Comparison of ENCODE assay signal across 9 mouse cellular contexts in genomic region chr12:17035128-17035527, GRCm38 (mm10). TPM values are rescaled to one million over a fixed set of nuclear protein-coding genes. Genes with fewer than 3 reads are reported as not detected.
A peak's percentile ranks its signal among the peaks of the same experiment; 100 is the strongest.
DNase-seq lines count a peak whose midpoint lies in the region; ATAC-seq and TF ChIP-seq lines count a peak whose summit lies in the region.
"Had no signal": no experiment of that assay in that cellular context is flagged by ENCODE, and none has a peak within 500 bp of the region (broad histone marks: within the 10 kb centered on the region; RNA-seq: fewer than 3 reads in every experiment).

No protein-coding gene starts in this region.

- peak; percentile 31 to 51 for DNase-seq in CD8-positive naive resting alpha-beta T cell, adult 2 months (ENCODE audit: low read depth in 2 of 2, low spot score in 2 of 2)
- DNase-seq in MN1 (ENCODE audit: low spot score) = peak; percentile 48
- DNase-seq in induced T-regulatory cell, adult 2 months (ENCODE audit: low read depth) = peak; percentile 77
- DNase-seq in spleen, postnatal 36 days (ENCODE audit: low spot score in 2 of 2) = peak; percentile 38 to 50

- no peak overlapping the region for H3K9ac ChIP-seq in intestine, postnatal 0 days (ENCODE audit: low read depth, low read length)
- H3K9ac ChIP-seq in intestine, embryonic 16.5 days (ENCODE audit: low read depth, low read length) = no peak overlapping the region
- H3K9ac ChIP-seq in hindbrain, embryonic 13.5 days = no peak overlapping the region
- H3K9ac ChIP-seq in forebrain, embryonic 15.5 days (replicated peaks) = no peak overlapping the region

- no peak overlapping the region for H3K27ac ChIP-seq in intestine, postnatal 0 days (ENCODE audit: low read depth, low read length)
- H3K27ac ChIP-seq in intestine, embryonic 16.5 days (ENCODE audit: low read length) = no peak overlapping the region
- H3K27ac ChIP-seq in hindbrain, embryonic 13.5 days = no peak overlapping the region
- H3K27ac ChIP-seq in forebrain, embryonic 15.5 days (replicated peaks) = no peak overlapping the region

- H3K4me1 ChIP-seq in intestine, postnatal 0 days (replicated peaks; ENCODE audit: control insufficient read depth, insufficient read depth, low read length) = no peaks in the 10 kb centered on the region
- no peaks in the 10 kb centered on the region for H3K4me1 ChIP-seq in intestine, embryonic 16.5 days (ENCODE audit: control insufficient read depth, insufficient read depth, low read length)
- H3K4me1 ChIP-seq in hindbrain, embryonic 13.5 days (replicated peaks) = peaks cover 16% of the 10 kb centered on the region
- H3K4me1 ChIP-seq in forebrain, embryonic 15.5 days = peaks cover 19% of the 10 kb centered on the region

- WGBS in intestine, postnatal 0 days = 71% methylated on average over 2 of the region's 2 CpGs
- 65% methylated on average over 2 of the region's 2 CpGs for WGBS in intestine, embryonic 16.5 days
- 64% methylated on average over 2 of the region's 2 CpGs for WGBS in hindbrain, embryonic 13.5 days
- 71% methylated on average over 2 of the region's 2 CpGs for WGBS in forebrain, embryonic 15.5 days

- no peak for ATAC-seq in intestine, postnatal 0 days
- no peak for ATAC-seq in intestine, embryonic 16.5 days
- no peak for ATAC-seq in hindbrain, embryonic 13.5 days (ENCODE audit: low FRiP score)
- ATAC-seq in forebrain, embryonic 15.5 days (replicated peaks) = no peak

- no peaks in the 10 kb centered on the region for H3K36me3 ChIP-seq in intestine, postnatal 0 days (ENCODE audit: control insufficient read depth, insufficient read depth)
- no peaks in the 10 kb centered on the region for H3K36me3 ChIP-seq in intestine, embryonic 16.5 days (ENCODE audit: control insufficient read depth, insufficient read depth, low read length)
- H3K36me3 ChIP-seq in hindbrain, embryonic 13.5 days = no peaks in the 10 kb centered on the region
- H3K36me3 ChIP-seq in forebrain, embryonic 15.5 days = no peaks in the 10 kb centered on the region

- peak; percentile 62 for TF ChIP-seq CTCF in intestine, postnatal 0 days (IDR thresholded peaks at IDR 0.05; ENCODE audit: low read depth)

- no peak overlapping the region for H3K4me2 ChIP-seq in intestine, postnatal 0 days (replicated peaks; ENCODE audit: low read depth)
- H3K4me2 ChIP-seq in intestine, embryonic 16.5 days (ENCODE audit: low read depth, low read length) = no peak overlapping the region
- no peak overlapping the region for H3K4me2 ChIP-seq in hindbrain, embryonic 13.5 days
- no peak overlapping the region for H3K4me2 ChIP-seq in forebrain, embryonic 15.5 days (replicated peaks)

- no peaks in the 10 kb centered on the region for H3K27me3 ChIP-seq in intestine, postnatal 0 days (replicated peaks; ENCODE audit: control insufficient read depth, insufficient read depth, low read length)
- H3K27me3 ChIP-seq in intestine, embryonic 16.5 days (replicated peaks; ENCODE audit: control insufficient read depth, insufficient read depth, low read length) = no peaks in the 10 kb centered on the region
- 0 out of 2 replicates have a peak, but pooled peaks cover 14% of the 10 kb centered on the region for H3K27me3 ChIP-seq in hindbrain, embryonic 13.5 days
- H3K27me3 ChIP-seq in forebrain, embryonic 15.5 days = no peaks in the 10 kb centered on the region

- no peaks in the 10 kb centered on the region for H3K9me3 ChIP-seq in intestine, postnatal 0 days (ENCODE audit: control insufficient read depth)
- H3K9me3 ChIP-seq in intestine, embryonic 16.5 days (ENCODE audit: control insufficient read depth, low read length) = no peaks in the 10 kb centered on the region
- H3K9me3 ChIP-seq in hindbrain, embryonic 13.5 days = no peaks in the 10 kb centered on the region
- H3K9me3 ChIP-seq in forebrain, embryonic 15.5 days = no peaks in the 10 kb centered on the region

- no peak overlapping the region for H3K4me3 ChIP-seq in intestine, postnatal 0 days (ENCODE audit: low read depth, low read length)
- H3K4me3 ChIP-seq in intestine, embryonic 16.5 days (ENCODE audit: low read length) = no peak overlapping the region
- no peak overlapping the region for H3K4me3 ChIP-seq in hindbrain, embryonic 13.5 days
- no peak overlapping the region for H3K4me3 ChIP-seq in forebrain, embryonic 15.5 days

RNA-seq across cellular contexts. Expression of gene 2410004P03Rik, which starts 23.6 kb away (rescaled TPM):
- 0.12 and 0.18 TPM in 2 replicates for polyA plus RNA-seq in intestine, postnatal 0 days (2015; fragmentation: Nextera tagmentation; extraction: Ambion mirVana)
- polyA plus RNA-seq in intestine, embryonic 16.5 days (2015; fragmentation: Nextera tagmentation; extraction: Ambion mirVana) = 0.12 and 0.13 TPM in 2 replicates
- polyA plus RNA-seq in hindbrain, embryonic 13.5 days (2015; fragmentation: Nextera tagmentation; extraction: Ambion mirVana) = 3.0 and 4.8 TPM in 2 replicates
- polyA plus RNA-seq in forebrain, embryonic 15.5 days (2015; fragmentation: Nextera tagmentation; extraction: Ambion mirVana) = 2.4 and 4.8 TPM in 2 replicates
- polyA plus RNA-seq: liver, embryonic 16.5 days had no signal

RNA-seq across cellular contexts. Expression of gene Pqlc3, which starts 34.9 kb away (rescaled TPM):
- 15.9 and 19.2 TPM in 2 replicates for polyA plus RNA-seq in intestine, postnatal 0 days (2015; fragmentation: Nextera tagmentation; extraction: Ambion mirVana)
- polyA plus RNA-seq in intestine, embryonic 16.5 days (2015; fragmentation: Nextera tagmentation; extraction: Ambion mirVana) = 14.4 and 15.4 TPM in 2 replicates
- polyA plus RNA-seq in hindbrain, embryonic 13.5 days (2015; fragmentation: Nextera tagmentation; extraction: Ambion mirVana) = 1.4 and 2.3 TPM in 2 replicates
- polyA plus RNA-seq in forebrain, embryonic 15.5 days (2015; fragmentation: Nextera tagmentation; extraction: Ambion mirVana) = 1.5 and 1.6 TPM in 2 replicates
